Mouse (Mus musculus) gastrocnemius, postnatal 25 days (tissue): ENCODE measurements around the gene Dph3. TPM values are rescaled to one million over a fixed set of nuclear protein-coding genes. Genes with fewer than 3 reads are reported as not detected.

Source experiments
- DNase-seq: peaks from one replicate; pipeline ENCODE4 v3.0.0; 2022
- total RNA-seq, 2 experiments: library from RNA; stranded (reverse); gene quantifications; 1 replicate in 1 of 2; 2 replicates in 1 of 2; pipeline ENCODE4 v1.2.3; 2021

Gene Dph3
- total RNA-seq, 2 experiments from 2014 or later = 107 to 108 TPM

- no peak for DNase-seq
These were observed 697 bp upstream of the Dph3 start for GRCm38 (mm10) chr14:32086226-32086625.

GRCm38 (mm10) chr14:32084761-32085485 lies 606 bp downstream of the Dph3 start, which contains the start of gene Oxnad1:
Oxnad1 (plus strand) TSS chr14:32085374.
- no peak for DNase-seq

GRCm38 (mm10) chr14:32083466-32083865 lies 2.1 kb downstream of the Dph3 start:
- no peak for DNase-seq

- no peak for DNase-seq
These were observed 2.6 kb downstream of the Dph3 start for GRCm38 (mm10) chr14:32082891-32083290.

- no peak for DNase-seq
These were observed 4.5 kb downstream of the Dph3 start for GRCm38 (mm10) chr14:32081026-32081425.

- DNase-seq = peak; percentile 42
These were observed 8.5 kb downstream of the Dph3 start for GRCm38 (mm10) chr14:32076896-32077575.

GRCm38 (mm10) chr14:32073901-32074300 lies 11.6 kb downstream of the Dph3 start:
- DNase-seq = peak; percentile 50

GRCm38 (mm10) chr14:32073211-32073685 lies 12.3 kb downstream of the Dph3 start:
- peak; percentile 48 for DNase-seq

- DNase-seq = no peak
These were observed 12.7 kb downstream of the Dph3 start for GRCm38 (mm10) chr14:32072807-32073206.

- DNase-seq = no peak
These were observed 24.1 kb downstream of the Dph3 start for GRCm38 (mm10) chr14:32061398-32061797.

GRCm38 (mm10) chr14:32057664-32058063 lies 27.9 kb downstream of the Dph3 start:
- no peak for DNase-seq

- no peak for DNase-seq
These were observed 28.9 kb downstream of the Dph3 start for GRCm38 (mm10) chr14:32056675-32057074.

GRCm38 (mm10) chr14:32055781-32056180 lies 29.7 kb downstream of the Dph3 start:
- DNase-seq = no peak

GRCm38 (mm10) chr14:32054788-32055187 lies 30.7 kb downstream of the Dph3 start:
- no peak for DNase-seq

- no peak for DNase-seq
These were observed 31.6 kb downstream of the Dph3 start for GRCm38 (mm10) chr14:32053895-32054294.

GRCm38 (mm10) chr14:32050171-32050570 lies 35.4 kb downstream of the Dph3 start:
- DNase-seq = no peak

GRCm38 (mm10) chr14:32046357-32046756 lies 39.2 kb downstream of the Dph3 start:
- no peak for DNase-seq

- no peak for DNase-seq
These were observed 43.4 kb downstream of the Dph3 start for GRCm38 (mm10) chr14:32042108-32042507.

GRCm38 (mm10) chr14:32037661-32038252 lies 47.8 kb downstream of the Dph3 start:
- no peak for DNase-seq

GRCm38 (mm10) chr14:32036482-32036881 lies 49.0 kb downstream of the Dph3 start:
- DNase-seq = no peak

GRCm38 (mm10) chr14:32032522-32032921 lies 53.0 kb downstream of the Dph3 start:
- peak; percentile 33 for DNase-seq
